Mouse (Mus musculus): ENCODE data around the gene Scfd2. TPM values are rescaled to one million over a fixed set of nuclear protein-coding genes. Genes with fewer than 3 reads are reported as not detected.

Scfd2 gene
- polyA plus RNA-seq, 1 experiment = 9.6 TPM

DNA sequence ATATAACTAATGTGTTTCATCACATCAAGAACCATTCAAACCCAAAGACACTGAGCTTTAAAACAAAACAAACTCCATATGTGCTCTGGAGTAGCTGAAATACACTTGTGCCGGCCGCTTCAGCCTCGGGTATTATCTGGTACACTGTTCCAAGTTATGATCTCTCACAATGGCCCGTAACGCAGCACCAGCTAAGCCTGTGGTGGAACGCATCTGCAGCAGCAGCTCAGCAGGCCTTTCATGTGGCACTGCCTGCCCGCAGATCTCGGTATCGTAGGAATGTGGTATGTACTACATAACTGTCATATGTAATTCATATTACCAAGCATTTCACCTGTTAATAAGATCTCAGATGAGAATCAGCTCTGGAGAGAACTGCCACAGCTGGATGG is 164.9 kb downstream of the Scfd2 start:
- TF ChIP-seq CTCF (IDR thresholded peaks at IDR 0.05; ENCODE audit: extremely low read depth, insufficient read length, insufficient replicate concordance, low read depth, low read length) = no peak
- no peak for TF ChIP-seq POLR2A (IDR thresholded peaks at IDR 0.05; ENCODE audit: low read depth, low read length)
- H3K4me1 ChIP-seq (ENCODE audit: control insufficient read depth, insufficient read depth, insufficient read length, low read length) = no peaks in the 10 kb centered on the region
- no peaks in the 10 kb centered on the region for H3K27me3 ChIP-seq (ENCODE audit: control insufficient read depth, insufficient read depth, low read length)
- no peak overlapping the region for H3K4me3 ChIP-seq (ENCODE audit: low read depth, low read length)
- H3K36me3 ChIP-seq (ENCODE audit: control insufficient read depth, insufficient read depth, low read length) = no peaks in the 10 kb centered on the region
- H3K27ac ChIP-seq (ENCODE audit: insufficient read depth, low read depth, low read length) = no peak overlapping the region
- 90% methylated on average over 9 of the region's 9 CpGs for WGBS

DNA sequence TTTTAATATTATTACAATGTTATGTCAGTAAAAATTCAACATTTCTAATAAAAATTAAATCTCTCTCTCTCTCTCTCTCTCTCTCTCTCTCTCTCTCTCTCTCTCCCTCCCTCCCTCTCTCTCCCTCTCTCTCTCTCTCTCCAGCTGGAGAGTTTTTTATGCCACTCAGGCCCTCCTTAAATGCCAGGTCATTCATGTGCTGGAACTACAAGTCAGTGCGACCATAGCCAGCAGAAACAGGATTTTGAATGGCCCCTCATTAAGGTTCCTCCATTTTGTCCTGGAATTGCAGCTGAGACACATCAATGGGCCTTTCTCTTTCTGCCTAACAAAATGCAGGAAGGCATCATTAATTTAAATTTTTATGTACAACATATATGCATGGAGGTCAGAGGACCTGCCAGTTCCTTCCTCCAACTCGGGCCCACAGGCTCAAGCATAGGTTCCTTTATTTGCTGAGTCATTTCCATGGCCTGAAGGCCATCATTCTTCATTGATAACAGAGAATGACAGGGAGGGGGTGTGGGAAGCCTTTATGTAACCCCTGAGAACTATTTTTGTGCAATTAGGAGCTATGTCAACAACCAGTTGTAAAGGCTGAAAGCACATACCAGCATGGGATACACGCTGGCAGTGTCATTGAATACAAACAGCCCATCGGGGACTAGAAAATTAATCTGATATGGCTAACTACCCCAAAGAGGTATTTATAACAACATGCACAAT is 165.4 kb downstream of the Scfd2 start:
- Histone ChIP-seq H3K4me1 (ENCODE audit: control insufficient read depth, insufficient read depth, insufficient read length, low read length) (no peaks in the 10 kb centered on the region), H3K27me3 (ENCODE audit: control insufficient read depth, insufficient read depth, low read length) (no peaks in the 10 kb centered on the region), H3K27ac (ENCODE audit: insufficient read depth, low read depth, low read length) (no peak overlapping the region), H3K36me3 (ENCODE audit: control insufficient read depth, insufficient read depth, low read length) (no peaks in the 10 kb centered on the region), H3K4me3 (ENCODE audit: low read depth, low read length) (no peak overlapping the region)
- TF ChIP-seq CTCF (IDR thresholded peaks at IDR 0.05; ENCODE audit: extremely low read depth, insufficient read length, insufficient replicate concordance, low read depth, low read length) (no peak), POLR2A (IDR thresholded peaks at IDR 0.05; ENCODE audit: low read depth, low read length) (no peak)
- WGBS = 61% methylated on average over 4 of the region's 4 CpGs

DNA sequence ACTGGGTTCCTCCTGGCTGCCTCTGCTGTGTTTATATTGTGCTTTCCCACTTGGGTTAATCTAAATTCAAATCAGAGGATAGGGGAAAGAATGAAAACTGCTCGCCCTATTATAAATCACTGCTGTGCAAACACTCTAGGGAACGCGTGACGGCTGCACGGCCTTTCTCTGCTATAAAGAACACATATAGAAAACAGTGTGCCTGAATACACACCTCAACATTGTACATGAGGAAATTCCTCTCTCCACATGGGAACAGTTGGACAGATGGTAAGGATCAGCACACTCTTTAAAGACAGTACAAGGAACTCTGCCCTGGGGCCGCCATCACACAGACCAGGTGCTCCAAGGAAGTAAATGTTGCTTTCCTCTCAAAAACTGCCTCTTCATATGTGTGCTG is 166.2 kb downstream of the Scfd2 start:
- 64% methylated on average over 6 of the region's 6 CpGs for WGBS
- no peaks in the 10 kb centered on the region for H3K36me3 ChIP-seq (ENCODE audit: control insufficient read depth, insufficient read depth, low read length)
- H3K4me3 ChIP-seq (ENCODE audit: low read depth, low read length) = no peak overlapping the region
- H3K27ac ChIP-seq (ENCODE audit: insufficient read depth, low read depth, low read length) = no peak overlapping the region
- H3K27me3 ChIP-seq (ENCODE audit: control insufficient read depth, insufficient read depth, low read length) = no peaks in the 10 kb centered on the region
- no peaks in the 10 kb centered on the region for H3K4me1 ChIP-seq (ENCODE audit: control insufficient read depth, insufficient read depth, insufficient read length, low read length)
- TF ChIP-seq CTCF (IDR thresholded peaks at IDR 0.05; ENCODE audit: extremely low read depth, insufficient read length, insufficient replicate concordance, low read depth, low read length) (no peak), POLR2A (IDR thresholded peaks at IDR 0.05; ENCODE audit: low read depth, low read length) (no peak)

DNA sequence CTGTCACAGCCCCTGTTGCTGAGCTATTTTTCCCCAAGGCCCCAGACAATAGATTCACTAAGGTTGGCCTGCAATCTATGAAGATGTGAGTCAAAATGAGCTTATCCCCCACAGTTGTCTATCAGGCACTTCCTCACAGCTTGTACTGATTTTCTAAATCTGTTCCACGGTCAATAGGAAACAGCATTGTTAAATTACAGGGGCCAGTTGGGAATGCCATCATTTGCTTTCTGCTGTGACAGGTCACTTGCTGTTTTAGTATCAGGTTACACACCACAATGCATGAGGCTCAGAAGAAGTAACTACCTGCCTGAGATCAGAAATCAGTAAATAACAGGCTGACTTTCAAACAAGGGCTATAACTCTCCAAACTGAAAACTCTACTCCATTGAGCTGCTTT is 168.3 kb downstream of the Scfd2 start:
- H3K4me1 ChIP-seq (ENCODE audit: control insufficient read depth, insufficient read depth, insufficient read length, low read length) = no peaks in the 10 kb centered on the region
- H3K4me3 ChIP-seq (ENCODE audit: low read depth, low read length) = no peak overlapping the region
- H3K36me3 ChIP-seq (ENCODE audit: control insufficient read depth, insufficient read depth, low read length) = no peaks in the 10 kb centered on the region
- no peak overlapping the region for H3K27ac ChIP-seq (ENCODE audit: insufficient read depth, low read depth, low read length)
- TF ChIP-seq CTCF (IDR thresholded peaks at IDR 0.05; ENCODE audit: extremely low read depth, insufficient read length, insufficient replicate concordance, low read depth, low read length) (no peak), POLR2A (IDR thresholded peaks at IDR 0.05; ENCODE audit: low read depth, low read length) (no peak)
- no peaks in the 10 kb centered on the region for H3K27me3 ChIP-seq (ENCODE audit: control insufficient read depth, insufficient read depth, low read length)
- 82% methylated on average over 1 of the region's 1 CpGs for WGBS

DNA sequence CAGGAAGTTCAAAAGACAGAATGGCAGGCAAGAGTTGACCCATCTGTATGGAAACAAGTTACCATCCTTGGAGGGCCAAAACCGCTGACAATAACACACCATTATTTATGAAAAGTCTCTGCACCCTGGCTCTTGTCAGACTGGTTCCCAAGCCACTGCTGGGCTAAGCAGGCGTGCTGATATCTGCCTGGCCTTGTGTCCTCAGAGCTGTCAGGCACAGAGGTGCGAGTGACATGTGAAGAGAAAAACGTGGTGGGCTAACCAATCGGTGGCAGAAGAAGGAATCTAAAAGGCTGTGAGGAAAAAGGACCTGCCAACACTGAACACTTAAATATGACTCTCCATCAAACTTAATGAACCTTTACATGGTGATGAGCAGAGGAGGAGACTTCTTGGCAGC is 170.0 kb downstream of the Scfd2 start:
- Histone ChIP-seq H3K27ac (ENCODE audit: insufficient read depth, low read depth, low read length) (no peak overlapping the region), H3K4me1 (ENCODE audit: control insufficient read depth, insufficient read depth, insufficient read length, low read length) (no peaks in the 10 kb centered on the region), H3K4me3 (ENCODE audit: low read depth, low read length) (no peak overlapping the region), H3K36me3 (ENCODE audit: control insufficient read depth, insufficient read depth, low read length) (no peaks in the 10 kb centered on the region), H3K27me3 (ENCODE audit: control insufficient read depth, insufficient read depth, low read length) (no peaks in the 10 kb centered on the region)
- TF ChIP-seq CTCF (IDR thresholded peaks at IDR 0.05; ENCODE audit: extremely low read depth, insufficient read length, insufficient replicate concordance, low read depth, low read length) (no peak), POLR2A (IDR thresholded peaks at IDR 0.05; ENCODE audit: low read depth, low read length) (no peak)
- WGBS = 77% methylated on average over 5 of the region's 5 CpGs

DNA sequence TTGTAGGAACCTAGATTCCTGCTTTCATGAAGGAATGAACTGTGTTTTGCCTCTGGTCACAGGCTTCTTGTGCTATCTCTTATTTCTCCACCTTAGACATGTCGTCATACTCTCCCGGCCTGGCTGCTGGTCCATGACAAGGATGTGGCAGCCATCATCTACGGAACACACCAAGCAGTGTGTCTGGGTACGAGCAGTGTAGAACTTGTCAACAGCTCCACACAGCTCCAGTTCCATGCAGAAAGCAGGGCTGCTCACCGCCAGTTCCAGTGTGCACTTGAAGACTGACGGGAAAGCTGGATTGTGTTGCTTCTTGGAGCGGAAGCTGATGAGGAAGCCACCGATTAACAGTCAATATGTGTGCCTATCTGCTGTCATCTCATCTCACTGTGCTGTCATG is 173.5 kb downstream of the Scfd2 start:
- no peak for TF ChIP-seq POLR2A (IDR thresholded peaks at IDR 0.05; ENCODE audit: low read depth, low read length)
- TF ChIP-seq CTCF (IDR thresholded peaks at IDR 0.05; ENCODE audit: extremely low read depth, insufficient read length, insufficient replicate concordance, low read depth, low read length) = no peak
- H3K27me3 ChIP-seq (ENCODE audit: control insufficient read depth, insufficient read depth, low read length) = no peaks in the 10 kb centered on the region
- H3K36me3 ChIP-seq (ENCODE audit: control insufficient read depth, insufficient read depth, low read length) = no peaks in the 10 kb centered on the region
- H3K27ac ChIP-seq (ENCODE audit: insufficient read depth, low read depth, low read length) = no peak overlapping the region
- WGBS = 93% methylated on average over 8 of the region's 8 CpGs
- no peaks in the 10 kb centered on the region for H3K4me1 ChIP-seq (ENCODE audit: control insufficient read depth, insufficient read depth, insufficient read length, low read length)
- H3K4me3 ChIP-seq (ENCODE audit: low read depth, low read length) = no peak overlapping the region

DNA sequence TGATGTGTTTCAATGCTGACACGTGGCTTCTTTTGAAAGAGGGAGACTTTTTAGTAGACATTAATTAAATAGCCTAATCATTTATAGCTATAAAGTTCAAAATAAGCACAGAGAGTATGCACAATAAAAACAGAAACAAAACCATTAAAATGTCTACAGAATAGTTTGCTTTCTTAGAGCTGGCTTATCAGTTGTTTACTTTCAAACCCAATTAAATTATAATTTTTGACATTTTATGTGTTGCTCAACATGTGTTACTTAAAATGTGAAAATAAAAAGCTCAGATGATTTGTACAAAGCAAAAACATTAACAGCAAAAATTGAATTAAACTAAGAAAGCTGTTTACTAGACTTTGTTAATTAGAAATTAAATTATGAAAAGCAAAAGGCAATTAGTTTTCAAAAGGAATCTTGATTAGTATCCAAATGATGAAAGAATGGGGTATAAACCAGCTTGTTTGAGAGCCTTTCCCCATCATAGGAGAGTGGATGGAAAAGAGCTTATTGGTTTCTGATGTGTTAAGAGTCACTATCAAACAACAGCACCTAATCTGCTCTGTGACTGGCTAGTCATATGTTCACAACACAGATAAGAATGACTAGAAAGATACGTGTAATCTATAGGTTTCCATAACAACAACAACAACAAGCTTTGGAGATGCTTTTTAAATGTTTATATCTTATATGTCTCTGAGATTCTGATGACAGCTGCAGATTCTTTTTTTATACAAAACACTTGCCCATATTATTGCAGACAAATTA is 176.0 kb downstream of the Scfd2 start:
- WGBS = 58% methylated on average over 2 of the region's 2 CpGs
- no peaks in the 10 kb centered on the region for H3K36me3 ChIP-seq (ENCODE audit: control insufficient read depth, insufficient read depth, low read length)
- H3K27me3 ChIP-seq (ENCODE audit: control insufficient read depth, insufficient read depth, low read length) = no peaks in the 10 kb centered on the region
- H3K4me3 ChIP-seq (ENCODE audit: low read depth, low read length) = no peak overlapping the region
- no peaks in the 10 kb centered on the region for H3K4me1 ChIP-seq (ENCODE audit: control insufficient read depth, insufficient read depth, insufficient read length, low read length)
- TF ChIP-seq POLR2A (IDR thresholded peaks at IDR 0.05; ENCODE audit: low read depth, low read length) (no peak), CTCF (IDR thresholded peaks at IDR 0.05; ENCODE audit: extremely low read depth, insufficient read length, insufficient replicate concordance, low read depth, low read length) (no peak)
- no peak overlapping the region for H3K27ac ChIP-seq (ENCODE audit: insufficient read depth, low read depth, low read length)

Measured in small intestine, adult 2 months (tissue).